Mouse (Mus musculus) stomach, embryonic 16.5 days (tissue): ENCODE measurements around the gene Rpf2. TPM values are rescaled to one million over a fixed set of nuclear protein-coding genes. Genes with fewer than 3 reads are reported as not detected.

Source experiments
- ATAC-seq: fragments of 200-750 bp; cut with Nextera tagmentation; 2 replicates; pipeline ENCODE4 v1.8.0; 2017; ENCODE audit warnings: moderate number of reproducible peaks, moderate TSS enrichment; ENCODE audit not compliant: insufficient read depth, low FRiP score
- H3K27ac ChIP-seq: fragments of 300-500 bp; sonication (generic); 2 replicates; pipeline ENCODE4 v1.5.1; 2014; ENCODE audit warnings: low read length
- H3K27me3 ChIP-seq: fragments of 300-500 bp; sonication (generic); 2 replicates; pipeline ENCODE4 v1.6.1; 2014; ENCODE audit warnings: low read length, control low read depth, mixed read lengths; ENCODE audit not compliant: control insufficient read depth, insufficient read depth
- H3K36me3 ChIP-seq: fragments of 300-500 bp; sonication (generic); 2 replicates; pipeline ENCODE4 v1.6.1; 2014; ENCODE audit warnings: low read length; ENCODE audit not compliant: control insufficient read depth, insufficient read depth
- H3K4me1 ChIP-seq: fragments of 300-500 bp; sonication (generic); 2 replicates; pipeline ENCODE4 v1.6.1; 2014; ENCODE audit warnings: low read length, control low read depth, mixed read lengths; ENCODE audit not compliant: control insufficient read depth, insufficient read depth
- H3K4me2 ChIP-seq: fragments of 300-500 bp; sonication (generic); 2 replicates; pipeline ENCODE4 v1.6.1; 2014; ENCODE audit warnings: low read depth, low read length, mixed read lengths
- H3K4me3 ChIP-seq: fragments of 300-500 bp; sonication (generic); replicated peaks from 2 replicates; pipeline ENCODE4 v1.5.1; 2014; ENCODE audit warnings: mild to moderate bottlenecking, low read length
- H3K9ac ChIP-seq: fragments of 300-500 bp; sonication (generic); 2 replicates; pipeline ENCODE4 v1.6.1; 2014; ENCODE audit warnings: low read length
- H3K9me3 ChIP-seq: fragments of 300-500 bp; sonication (generic); replicated peaks from 2 replicates; pipeline ENCODE4 v1.6.1; 2016; ENCODE audit warnings: low read length, control low read depth; ENCODE audit not compliant: control insufficient read depth
- whole genome bisulfite sequencing: fragments of 180-500 bp; shearing (Covaris S2); extraction: QIAGEN DNeasy Blood & Tissue Kit; methylation state at CpG from one replicate; pipeline ENCODE4 v1.1.7; 2014; 5-methylcytosine and 5-hydroxymethylcytosine counted together
- polyA plus RNA-seq: library from polyadenylated mRNA; unstranded; fragments of >200 nt; fragmentation: Nextera tagmentation; extraction: Ambion mirVana; gene quantifications from 2 replicates; pipeline ENCODE4 v1.2.1, GENCODE M21; 2015

The Rpf2 gene
- polyA plus RNA-seq, 1 experiment from 2014 or later: 55.3 TPM

- H3K27me3 ChIP-seq: no peaks in the 10 kb centered on the region
- H3K9me3 ChIP-seq: no peaks in the 10 kb centered on the region
- H3K4me2 ChIP-seq: peak overlapping the region; percentile 84
- H3K4me3 ChIP-seq: peak overlapping the region; percentile 54
- peak; percentile 79 for ATAC-seq
- under 1% methylated on average over 12 of the region's 12 CpGs for WGBS
- peak overlapping the region; percentile 98 for H3K27ac ChIP-seq
- peaks cover 10% of the 10 kb centered on the region; the same call in 1 of the 2 replicates for H3K4me1 ChIP-seq
- peak overlapping the region; percentile 56 for H3K9ac ChIP-seq
- peaks cover 8% of the 10 kb centered on the region; the same call in 1 of the 2 replicates for H3K36me3 ChIP-seq
These were observed 11.6 kb upstream of the Rpf2 start for GRCm38 (mm10) chr10:40258401-40258966.

DNA sequence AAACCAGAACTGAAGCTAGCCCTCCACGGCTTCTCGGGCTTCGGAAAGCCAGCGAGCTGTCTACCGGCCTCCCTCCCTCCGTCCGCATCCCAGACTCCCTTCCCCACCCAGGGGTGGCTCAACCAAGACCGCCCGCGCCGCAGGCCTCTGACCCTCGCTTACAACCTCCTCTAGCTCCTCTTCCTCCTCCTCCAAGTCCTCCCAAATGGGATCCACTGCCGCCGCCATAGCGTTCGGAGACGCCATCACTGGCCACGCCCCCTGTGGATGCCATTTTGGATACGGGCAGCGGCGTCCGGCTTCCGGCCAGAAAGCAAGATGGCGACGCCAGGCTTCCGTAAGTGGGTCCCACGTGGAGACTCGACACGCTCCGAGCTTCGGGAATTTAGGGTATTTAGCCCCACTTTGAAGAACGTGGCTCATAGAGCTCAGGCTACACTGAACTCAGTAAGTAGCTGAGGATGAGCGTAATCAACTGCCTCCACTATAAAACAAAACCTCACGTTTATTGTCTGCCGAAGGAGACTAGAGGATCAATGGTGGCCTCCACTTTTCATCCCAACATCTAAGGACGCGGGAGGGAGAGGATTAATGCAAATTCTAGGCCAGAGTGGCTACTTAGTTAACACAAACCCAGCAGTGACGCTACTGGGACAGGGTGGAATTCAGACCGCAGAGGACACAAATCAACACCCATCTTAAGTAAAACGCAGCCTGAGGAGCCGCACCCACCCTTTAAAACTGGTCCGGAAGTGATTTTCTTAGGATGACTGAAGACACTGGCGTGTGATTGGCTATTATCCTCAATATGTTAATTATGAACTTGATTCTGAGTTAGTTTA lies 10.8 kb upstream of the Rpf2 start, which contains the start of gene Gtf3c6:
Gene Gtf3c6, minus strand, starts transcription at position 695 of the 842 bp plus-strand sequence.
- Histone ChIP-seq H3K9me3 (no peaks in the 10 kb centered on the region), H3K4me1 (peaks cover 10% of the 10 kb centered on the region; the same call in 1 of the 2 replicates), H3K4me3 (peak within 1 kb of the TSS; percentile 54), H3K4me2 (peak within 1 kb of the TSS; percentile 84), H3K36me3 (peaks cover 12% of the 10 kb centered on the region; the same call in 1 of the 2 replicates), H3K9ac (peak within 1 kb of the TSS; percentile 75), H3K27me3 (no peaks in the 10 kb centered on the region), H3K27ac (peak within 1 kb of the TSS; percentile 98)
- WGBS: under 1% methylated on average over 43 of the region's 43 CpGs
- ATAC-seq: peak; percentile 73

DNA sequence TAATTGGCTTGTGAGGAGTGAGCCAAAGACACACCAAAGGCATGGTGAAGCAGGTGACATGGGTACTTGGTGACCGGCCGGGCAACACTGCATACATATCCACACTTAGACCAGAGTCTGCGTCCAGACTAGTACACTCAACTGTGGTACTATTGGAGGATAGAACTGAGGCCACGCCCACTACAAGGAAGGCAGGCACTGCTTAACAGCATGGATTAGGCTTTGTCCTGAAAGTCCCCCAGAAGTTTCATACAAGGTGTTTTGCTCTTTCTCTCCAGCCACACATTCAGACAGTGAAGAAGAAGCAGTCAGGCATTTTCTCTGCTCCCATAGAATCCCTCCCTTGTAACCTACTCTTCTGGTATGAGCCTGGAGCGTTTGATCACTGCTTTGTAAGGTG lies 9.9 kb upstream of the Rpf2 start:
- Histone ChIP-seq H3K9me3 (no peaks in the 10 kb centered on the region), H3K27ac (peak overlapping the region; percentile 98), H3K27me3 (no peaks in the 10 kb centered on the region), H3K4me2 (peak overlapping the region; percentile 84), H3K4me1 (peaks cover 10% of the 10 kb centered on the region; the same call in 1 of the 2 replicates), H3K4me3 (peak overlapping the region; percentile 54), H3K36me3 (peaks cover 12% of the 10 kb centered on the region; the same call in 1 of the 2 replicates), H3K9ac (peak overlapping the region; percentile 75)
- ATAC-seq: peak; percentile 82
- 1% methylated on average over 5 of the region's 5 CpGs for WGBS

GRCm38 (mm10) chr10:40250969-40251368 lies 4.1 kb upstream of the Rpf2 start:
- Histone ChIP-seq H3K36me3 (peaks cover 31% of the 10 kb centered on the region), H3K4me3 (no peak overlapping the region), H3K9ac (no peak overlapping the region), H3K4me2 (no peak overlapping the region), H3K27ac (no peak overlapping the region), H3K4me1 (no peaks in the 10 kb centered on the region), H3K9me3 (no peaks in the 10 kb centered on the region), H3K27me3 (no peaks in the 10 kb centered on the region)
- ATAC-seq: no peak
- 83% methylated on average over 6 of the region's 6 CpGs for WGBS

DNA sequence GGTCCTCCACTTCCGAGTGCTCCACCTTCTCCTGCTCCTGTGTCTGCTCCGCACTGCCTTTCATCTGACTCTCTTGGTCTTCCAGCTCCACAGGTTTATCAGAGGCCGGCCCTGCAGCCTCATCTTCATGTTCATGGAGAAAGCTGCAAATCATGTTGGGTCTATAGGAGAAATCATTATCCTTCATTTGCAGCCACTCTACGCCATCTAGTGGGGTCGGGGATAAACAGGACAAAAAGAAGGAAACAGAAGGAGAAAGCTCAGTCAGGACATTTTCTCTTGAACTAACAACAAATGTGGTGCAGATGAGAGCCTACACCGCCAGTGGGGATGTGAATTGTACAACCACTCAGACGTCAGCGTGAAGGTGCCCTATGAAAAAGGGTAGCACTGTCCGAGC lies 2.8 kb upstream of the Rpf2 start:
- H3K4me3 ChIP-seq: no peak overlapping the region
- H3K27me3 ChIP-seq: no peaks in the 10 kb centered on the region
- H3K36me3 ChIP-seq: peaks cover 31% of the 10 kb centered on the region
- ATAC-seq: no peak
- H3K27ac ChIP-seq: no peak overlapping the region
- no peaks in the 10 kb centered on the region for H3K9me3 ChIP-seq
- no peaks in the 10 kb centered on the region for H3K4me1 ChIP-seq
- WGBS: 84% methylated on average over 9 of the region's 9 CpGs
- no peak overlapping the region for H3K4me2 ChIP-seq
- H3K9ac ChIP-seq: no peak overlapping the region; the same call in 1 of the 2 replicates

- peaks cover 19% of the 10 kb centered on the region for H3K36me3 ChIP-seq
- peak; percentile 24; the same call in 1 of the 2 replicates for ATAC-seq
- H3K27me3 ChIP-seq: no peaks in the 10 kb centered on the region
- peak overlapping the region; percentile 80 for H3K9ac ChIP-seq
- peak overlapping the region; percentile 86 for H3K4me2 ChIP-seq
- WGBS: 29% methylated on average over 11 of the region's 11 CpGs
- no peaks in the 10 kb centered on the region for H3K9me3 ChIP-seq
- no peaks in the 10 kb centered on the region for H3K4me1 ChIP-seq
- peak overlapping the region; percentile 92 for H3K4me3 ChIP-seq
- peak overlapping the region; percentile 51; the same call in 1 of the 2 replicates for H3K27ac ChIP-seq
These were observed 405 bp upstream of the Rpf2 start for GRCm38 (mm10) chr10:40247166-40247716.

DNA sequence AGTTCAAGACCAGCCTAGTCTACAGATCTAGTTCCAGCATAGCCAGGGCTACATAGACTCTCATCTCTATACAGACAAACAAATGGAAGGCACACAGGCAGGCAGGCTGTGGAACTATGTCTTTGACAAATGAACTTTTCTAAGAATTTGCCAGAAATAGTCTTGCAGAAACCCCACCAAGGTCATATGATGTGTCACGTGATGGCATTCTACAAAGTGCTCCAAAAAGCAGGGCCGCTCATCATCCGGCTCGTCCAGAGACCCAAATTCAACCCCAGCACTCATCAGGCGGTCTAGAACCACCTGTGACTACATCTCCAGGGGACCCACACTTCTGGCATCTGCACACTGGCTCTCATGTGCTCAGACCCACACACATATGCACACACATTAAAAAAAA lies 9.0 kb downstream of the Rpf2 start:
- Histone ChIP-seq H3K9me3 (no peaks in the 10 kb centered on the region), H3K4me3 (no peak overlapping the region), H3K4me1 (no peaks in the 10 kb centered on the region), H3K36me3 (peaks cover 14% of the 10 kb centered on the region; the same call in 1 of the 2 replicates), H3K27ac (no peak overlapping the region), H3K4me2 (no peak overlapping the region), H3K9ac (no peak overlapping the region), H3K27me3 (no peaks in the 10 kb centered on the region)
- 90% methylated on average over 5 of the region's 5 CpGs for WGBS
- ATAC-seq: no peak

DNA sequence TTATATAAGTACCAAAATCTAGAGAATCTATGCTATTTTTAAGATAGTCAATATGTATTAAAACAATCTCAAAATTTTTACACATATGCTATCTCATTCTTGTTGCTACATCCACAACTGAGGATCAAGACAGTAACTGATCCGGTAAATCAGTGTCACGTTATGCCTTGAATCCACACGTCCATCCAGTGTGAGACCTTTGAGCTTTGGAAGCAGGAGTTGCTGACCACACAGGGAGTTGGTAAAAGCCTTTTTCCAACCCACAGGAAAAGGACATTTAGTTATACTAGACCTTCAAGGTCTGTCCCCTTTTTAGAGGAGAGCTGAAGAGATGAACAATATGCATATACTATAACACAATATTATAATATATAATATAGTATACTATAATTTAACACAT lies 13.6 kb downstream of the Rpf2 start:
- H3K9ac ChIP-seq: no peak overlapping the region
- 88% methylated on average over 3 of the region's 3 CpGs for WGBS
- H3K9me3 ChIP-seq: no peaks in the 10 kb centered on the region
- no peak overlapping the region for H3K4me2 ChIP-seq
- ATAC-seq: no peak
- H3K4me1 ChIP-seq: no peaks in the 10 kb centered on the region
- no peak overlapping the region for H3K27ac ChIP-seq
- H3K4me3 ChIP-seq: no peak overlapping the region
- H3K27me3 ChIP-seq: no peaks in the 10 kb centered on the region
- H3K36me3 ChIP-seq: peaks cover 6% of the 10 kb centered on the region; the same call in 1 of the 2 replicates

DNA sequence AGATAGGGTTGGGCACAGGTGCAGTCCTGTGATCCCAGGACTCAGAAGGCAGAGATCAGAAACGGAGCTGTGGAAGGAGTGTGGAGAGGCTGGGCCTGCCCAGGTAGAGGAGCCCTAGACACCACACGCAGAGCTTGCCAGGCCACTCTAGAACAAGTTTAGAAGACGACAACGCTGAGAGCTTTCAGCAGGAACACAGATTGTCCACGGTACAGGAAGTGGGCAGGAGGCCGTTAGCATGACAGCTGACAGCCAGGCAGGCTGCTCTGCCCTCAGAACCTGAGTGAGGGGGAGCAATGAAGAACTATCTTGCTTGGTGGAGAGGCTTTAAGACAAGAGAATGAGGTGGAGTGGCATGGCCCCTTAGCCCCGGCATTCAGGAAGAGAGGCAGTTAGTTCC lies 14.4 kb downstream of the Rpf2 start:
- Histone ChIP-seq H3K9me3 (no peaks in the 10 kb centered on the region), H3K27me3 (no peaks in the 10 kb centered on the region), H3K27ac (no peak overlapping the region), H3K36me3 (peaks cover 6% of the 10 kb centered on the region; the same call in 1 of the 2 replicates), H3K9ac (no peak overlapping the region), H3K4me3 (no peak overlapping the region), H3K4me2 (no peak overlapping the region), H3K4me1 (no peaks in the 10 kb centered on the region)
- WGBS: 73% methylated on average over 7 of the region's 7 CpGs
- no peak for ATAC-seq
